Mouse (Mus musculus): Measurements from ENCODE around the gene Acot7.
A peak's percentile ranks its signal among the peaks of the same experiment; 100 is the strongest.
"Not testable (repeated sequence)": the region's sequence is repeated elsewhere in the genome, so short reads cannot be mapped to it uniquely, and the experiment has no call there.

Acot7 gene

GRCm38 (mm10) chr4:152206199-152206598, 28.3 kb downstream of the Acot7 start:
- DNase-seq (ENCODE audit: low spot score in 2 of 2), result no peak

GRCm38 (mm10) chr4:152209623-152210022, 31.7 kb downstream of the Acot7 start:
- DNase-seq (ENCODE audit: low spot score in 2 of 2), result no peak

GRCm38 (mm10) chr4:152212091-152212505, 34.2 kb downstream of the Acot7 start:
- DNase-seq (ENCODE audit: low spot score in 2 of 2), result no peak

DNA sequence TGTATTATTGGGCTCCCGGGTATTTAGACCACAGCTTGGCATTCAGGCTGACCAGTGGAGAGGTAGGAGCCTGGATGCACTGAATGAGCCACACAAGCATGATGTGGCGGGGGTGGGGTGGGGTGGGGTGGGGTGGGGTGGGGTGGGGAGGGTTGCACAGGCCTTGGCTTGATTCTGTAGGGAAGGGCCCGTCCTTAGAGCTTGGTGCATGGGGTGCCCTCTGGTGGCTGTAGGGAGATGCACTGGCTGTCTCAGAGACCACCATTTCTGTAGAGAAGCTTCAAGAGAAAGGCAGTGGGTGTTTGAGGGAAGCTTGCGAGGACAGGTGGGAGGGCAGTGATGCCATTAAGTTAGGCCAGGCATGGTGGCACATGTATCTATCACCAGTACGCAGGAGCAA, 34.6 kb downstream of the Acot7 start:
- peak; percentile 52 to 62 for DNase-seq (ENCODE audit: low spot score in 2 of 2)

DNA sequence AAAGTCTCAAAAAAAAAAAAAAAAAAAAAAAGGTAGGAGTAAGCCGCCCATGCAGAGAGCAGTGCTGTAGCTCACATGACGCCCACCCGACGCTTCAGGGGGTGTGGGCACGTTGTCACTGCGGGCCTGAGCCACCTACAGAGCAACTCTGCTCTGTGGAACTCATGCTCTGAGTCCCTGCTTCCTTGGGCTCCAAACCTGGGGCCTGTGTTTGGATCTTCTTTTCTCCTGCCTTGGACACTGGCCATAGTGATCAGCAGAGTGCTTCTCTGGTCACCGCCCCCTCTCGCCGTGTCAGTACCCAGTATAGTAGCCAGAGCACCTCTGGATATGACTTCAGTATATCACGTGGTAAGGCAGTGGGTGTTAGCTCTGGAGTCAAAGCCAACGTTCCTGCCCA, 35.0 kb downstream of the Acot7 start:
- peak in 1 of 2 experiments; percentile 44 for DNase-seq (ENCODE audit: low spot score in 2 of 2)

DNA sequence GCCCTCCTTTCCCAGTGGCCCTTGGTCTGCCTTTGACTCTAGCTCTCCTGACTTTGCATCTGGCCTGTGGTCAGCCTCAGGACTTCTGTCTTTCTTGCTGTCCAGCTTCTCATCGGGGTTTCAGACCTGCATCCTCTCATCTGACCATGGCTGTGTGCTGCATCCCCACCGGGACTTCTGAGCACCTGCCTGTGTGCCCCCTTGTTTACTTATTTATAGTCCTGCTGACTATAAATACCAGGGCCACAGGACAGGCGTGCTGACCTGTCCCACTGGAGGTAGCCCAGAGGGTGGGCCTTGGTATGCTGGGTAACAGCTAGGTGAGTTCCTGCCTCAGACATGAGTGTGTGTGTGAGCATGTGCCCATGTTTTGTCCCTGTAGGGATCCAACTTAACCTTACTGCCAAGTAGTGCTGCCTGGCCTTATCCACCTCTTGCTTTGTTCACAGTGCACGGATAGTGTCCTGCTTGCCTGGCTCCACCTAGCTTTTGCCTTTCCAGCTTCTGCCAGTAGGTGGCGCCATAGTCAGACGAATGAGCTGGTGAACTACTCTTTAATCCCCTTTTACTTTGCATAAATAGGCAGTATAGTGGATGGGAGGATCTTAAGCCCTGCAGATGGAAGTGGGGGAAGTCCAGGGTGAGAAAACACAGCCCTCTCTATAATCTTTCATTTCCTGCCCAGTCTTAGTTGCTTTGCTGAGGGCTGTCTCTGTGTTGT, 36.0 kb downstream of the Acot7 start:
- peak; percentile 84 to 86 for DNase-seq (ENCODE audit: low spot score in 2 of 2)

DNA sequence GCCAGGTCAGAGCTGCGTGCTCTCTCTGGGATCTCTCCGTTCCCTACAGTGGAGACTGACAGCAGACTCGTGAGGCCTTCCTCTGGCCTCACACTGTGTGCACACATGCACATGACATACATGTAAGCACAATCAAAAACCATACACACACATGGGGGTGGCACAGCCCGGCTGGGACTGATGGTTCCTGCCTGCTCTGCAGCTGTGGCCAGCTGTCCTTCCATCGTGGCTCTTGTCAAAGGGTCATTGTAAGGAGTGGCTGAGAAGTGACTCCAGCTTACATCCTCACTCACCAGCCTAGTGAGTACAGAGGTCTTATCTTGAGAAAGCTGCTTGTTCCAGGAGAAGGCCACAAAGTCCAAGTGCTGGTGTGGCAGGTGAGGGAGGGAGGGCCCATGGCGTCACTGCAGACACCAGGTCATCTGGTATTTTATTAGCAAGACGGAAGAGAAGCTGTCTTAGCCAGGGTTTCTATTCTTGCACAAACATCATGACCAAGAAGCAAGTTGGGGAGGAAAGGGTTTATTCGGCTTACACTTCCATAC, 37.0 kb downstream of the Acot7 start:
- DNase-seq (ENCODE audit: low spot score in 2 of 2), result no peak

- DNase-seq (ENCODE audit: low spot score in 2 of 2), result no peak
These were observed 41.7 kb downstream of the Acot7 start for GRCm38 (mm10) chr4:152219591-152219990.

DNA sequence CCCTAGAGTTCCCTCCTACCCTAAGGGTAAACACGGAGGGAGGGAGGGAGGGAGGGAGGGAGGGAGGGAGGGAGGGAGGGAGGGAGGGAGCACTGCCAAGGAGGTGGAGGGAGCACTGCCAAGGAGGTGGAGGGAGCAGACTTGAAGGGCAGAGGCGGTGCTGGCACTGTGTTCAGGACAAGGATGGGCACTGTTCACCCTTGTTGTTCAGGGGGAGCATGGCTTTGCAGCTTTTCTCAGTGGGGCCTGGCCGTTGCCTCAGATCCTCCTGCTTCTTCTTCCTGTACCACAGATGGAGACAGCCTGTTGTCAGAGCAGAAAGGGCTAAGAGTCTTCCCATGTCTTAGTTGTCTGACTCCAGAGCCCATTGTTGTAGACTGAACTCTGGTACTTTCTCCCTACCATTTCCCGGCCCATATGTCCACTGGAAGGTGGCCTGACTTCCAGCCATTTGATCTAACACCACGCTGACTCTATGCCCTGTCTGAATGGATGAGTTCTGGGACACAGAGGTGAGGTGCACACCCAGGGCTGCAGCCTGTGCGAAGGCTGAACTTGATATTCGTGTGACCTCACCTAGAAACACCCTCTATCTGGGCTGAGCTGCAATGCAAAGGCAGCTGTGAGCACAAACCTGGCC, 43.0 kb downstream of the Acot7 start:
- no peak for DNase-seq (ENCODE audit: low spot score in 2 of 2)

DNA sequence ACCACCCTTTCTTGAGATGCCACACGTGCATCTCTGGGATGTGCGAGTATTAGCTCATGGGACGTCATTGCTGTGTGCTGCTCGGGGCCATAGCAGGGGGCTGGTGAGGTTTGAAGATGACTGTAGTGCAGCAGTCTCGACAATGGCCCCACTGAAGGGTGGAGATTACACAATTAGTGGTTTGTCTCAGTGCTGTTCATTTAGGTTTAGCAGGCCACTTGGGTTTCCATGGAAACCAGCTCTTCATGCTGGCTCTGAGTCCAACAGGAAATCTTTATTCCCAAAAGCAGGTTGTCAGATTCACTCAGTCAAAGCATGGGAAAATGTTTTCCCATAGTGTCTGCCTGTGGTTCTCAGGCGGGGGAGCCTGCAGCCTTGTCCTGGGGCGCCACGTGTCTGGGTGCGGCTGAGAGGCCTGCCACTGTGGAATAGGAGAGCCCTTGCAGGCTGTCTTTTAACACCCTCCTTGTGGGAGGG, 43.5 kb downstream of the Acot7 start:
- DNase-seq (ENCODE audit: low spot score in 2 of 2), result peak; percentile 43 to 72

- DNase-seq (ENCODE audit: low spot score in 2 of 2), result no peak
These were observed 44.2 kb downstream of the Acot7 start for GRCm38 (mm10) chr4:152222111-152222510.

- no peak for DNase-seq (ENCODE audit: low spot score in 2 of 2)
These were observed 44.6 kb downstream of the Acot7 start for GRCm38 (mm10) chr4:152222513-152222912.

DNA sequence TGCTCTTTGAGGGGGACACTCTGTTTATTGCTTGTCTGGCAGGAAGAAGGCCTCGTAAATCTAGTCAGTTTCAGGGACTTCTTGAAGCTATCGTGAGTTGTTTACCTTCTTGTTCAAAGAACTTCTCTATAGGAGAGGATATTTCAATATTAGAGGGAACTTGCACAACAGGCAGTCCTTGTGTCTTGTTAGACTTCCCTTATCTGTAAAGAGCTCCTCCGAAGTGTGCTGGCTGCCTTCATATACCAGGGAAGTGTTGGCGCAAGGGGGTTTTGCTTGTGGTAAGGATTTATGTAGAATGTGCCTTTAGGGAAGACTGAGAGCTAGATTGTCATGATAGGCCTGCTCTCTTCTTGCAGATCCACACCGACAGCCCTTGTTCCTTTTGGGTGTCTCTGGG, 46.2 kb downstream of the Acot7 start:
- no peak for DNase-seq (ENCODE audit: low spot score in 2 of 2)

DNA sequence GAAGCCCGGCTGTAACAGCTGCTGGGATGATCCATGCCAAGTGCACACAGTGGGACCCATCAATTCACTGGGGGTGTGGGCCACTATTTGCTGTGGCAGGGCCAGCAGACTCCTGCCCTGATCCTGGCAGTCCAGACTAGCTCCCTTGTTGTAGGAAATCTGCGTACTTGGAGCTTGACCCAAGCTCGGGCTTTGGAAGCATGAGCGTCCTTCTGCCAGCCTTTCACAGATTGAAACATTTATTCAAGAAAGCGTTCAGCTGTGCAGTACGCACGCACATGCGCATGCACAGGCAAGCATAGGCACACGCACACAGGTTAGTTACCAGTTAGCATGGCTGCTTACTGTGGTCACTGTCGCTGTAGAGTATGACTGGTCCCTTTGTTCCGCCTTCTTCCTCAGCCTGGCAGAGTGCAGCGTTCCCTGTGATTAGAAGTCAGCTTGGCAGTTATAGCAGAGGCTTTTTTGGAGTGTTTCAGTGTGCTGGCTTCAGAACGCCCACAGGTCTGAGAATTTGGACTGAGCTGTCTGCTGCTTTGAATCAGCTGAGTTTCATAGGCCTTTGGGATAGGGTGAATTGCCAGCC, 49.1 kb downstream of the Acot7 start:
- peak; percentile 72 to 86 for DNase-seq (ENCODE audit: low spot score in 2 of 2)

DNA sequence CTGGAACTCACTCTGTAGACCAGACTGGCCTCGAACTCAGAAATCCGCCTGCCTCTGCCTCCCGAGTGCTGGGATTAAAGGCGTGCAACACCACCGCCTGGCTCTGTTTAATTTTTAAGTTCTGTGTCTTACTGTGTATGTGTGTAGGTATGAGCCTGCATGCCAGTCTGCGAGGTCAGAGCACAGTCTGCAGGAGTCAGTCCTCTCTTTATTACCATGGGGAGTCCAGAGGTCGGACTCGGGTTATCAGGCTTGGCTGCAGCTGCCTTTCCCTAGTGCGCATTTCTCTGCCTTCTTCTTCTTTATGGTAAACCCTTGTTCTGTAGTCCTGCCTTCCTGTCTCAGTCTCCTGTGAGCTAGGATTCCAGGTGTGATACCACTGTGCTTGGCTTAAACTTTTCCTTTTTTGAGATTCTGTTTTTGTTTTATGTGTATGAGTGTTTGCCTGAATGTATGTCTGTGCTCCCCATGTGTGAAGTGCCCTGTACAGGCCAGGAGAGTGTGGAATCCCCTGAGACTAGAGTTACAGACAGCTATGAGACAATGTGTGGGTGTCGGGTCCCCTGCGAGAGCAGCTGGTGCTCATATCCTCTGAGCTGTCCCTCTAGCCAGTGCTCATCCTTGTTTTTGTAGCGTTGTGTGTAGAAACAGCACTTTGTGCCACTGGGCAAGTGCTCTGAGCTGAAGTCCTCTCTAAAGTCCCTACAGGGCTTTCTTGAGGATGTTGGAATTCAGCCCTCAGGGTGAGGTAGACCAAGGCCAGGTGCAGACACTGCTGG, 50.0 kb downstream of the Acot7 start:
- no peak for DNase-seq (ENCODE audit: low spot score in 2 of 2)

DNA sequence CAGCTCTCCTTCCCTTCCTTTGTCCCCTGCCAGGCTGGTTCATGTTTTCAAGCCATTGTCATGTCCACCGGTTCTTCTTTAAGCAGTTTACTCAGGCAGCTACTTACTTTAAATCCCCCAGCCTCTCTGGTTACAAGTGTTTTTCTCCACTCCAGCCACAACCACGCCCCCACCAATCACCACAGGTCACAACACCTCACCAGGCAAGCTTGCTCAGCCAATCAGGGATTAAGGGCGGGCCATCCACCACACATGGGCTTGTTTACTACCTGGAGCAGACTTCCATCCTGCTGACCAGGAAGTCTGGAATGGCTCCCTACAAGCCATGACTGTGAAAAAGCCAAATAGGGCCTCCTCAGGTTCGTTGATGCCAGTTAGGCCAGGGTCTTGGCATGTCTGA, 52.4 kb downstream of the Acot7 start:
- not testable (repeated sequence) for DNase-seq (ENCODE audit: low spot score in 2 of 2)

- no peak for DNase-seq (ENCODE audit: low spot score in 2 of 2)
These were observed 53.4 kb downstream of the Acot7 start for GRCm38 (mm10) chr4:152231326-152231725.

- no peak for DNase-seq (ENCODE audit: low spot score in 2 of 2)
These were observed 54.5 kb downstream of the Acot7 start for GRCm38 (mm10) chr4:152232411-152232903.

GRCm38 (mm10) chr4:152239974-152240373, 62.0 kb downstream of the Acot7 start:
- DNase-seq (ENCODE audit: low spot score in 2 of 2), result no peak

DNA sequence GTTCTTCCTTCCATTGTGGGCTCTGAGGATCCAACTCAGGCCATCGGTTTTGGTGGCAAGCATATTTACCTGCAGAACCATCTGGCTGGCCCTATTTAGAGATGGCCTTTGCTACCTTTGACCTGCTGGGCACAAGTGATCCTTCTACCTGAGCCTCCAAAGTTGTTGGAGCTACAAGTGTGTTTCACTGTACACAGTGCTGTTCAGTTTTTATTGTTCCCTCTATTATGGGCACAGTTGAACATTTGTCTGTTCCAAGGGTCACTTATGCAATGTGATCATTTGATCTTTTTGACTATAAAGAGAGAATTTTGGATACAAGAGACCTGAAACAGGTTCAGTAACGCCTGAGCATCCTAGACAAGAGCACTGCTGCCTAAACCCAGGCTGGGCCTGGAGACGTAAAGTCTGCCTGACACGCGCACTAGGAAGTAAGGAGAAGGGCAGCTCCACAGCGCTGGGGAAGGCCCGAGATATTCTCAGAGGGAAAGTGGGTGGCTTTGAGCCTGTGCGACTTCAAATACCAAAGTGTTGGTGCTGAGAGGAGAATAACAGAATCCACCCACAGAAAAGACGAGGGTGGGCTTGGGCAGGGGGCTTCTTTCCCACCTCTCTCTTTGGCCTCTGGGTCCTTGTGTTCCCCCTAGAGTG, 65.4 kb downstream of the Acot7 start:
- no peak for DNase-seq (ENCODE audit: low spot score in 2 of 2)

- no peak for DNase-seq (ENCODE audit: low spot score in 2 of 2)
These were observed 66.0 kb downstream of the Acot7 start for GRCm38 (mm10) chr4:152243969-152244368.
